Mouse (Mus musculus): ENCODE measurements around the gene Samm50. TPM values are rescaled to one million over a fixed set of nuclear protein-coding genes. Genes with fewer than 3 reads are reported as not detected.

Samm50 gene
- polyA plus RNA-seq, 1 experiment: 120 TPM

GRCm38 (mm10) chr15:84168170-84169161 is 23.6 kb upstream of the Samm50 start:
- TF ChIP-seq EP300 (IDR thresholded peaks at IDR 0.05; ENCODE audit: insufficient read depth, low read depth, low read length) (no peak), POLR2A (IDR thresholded peaks at IDR 0.05; ENCODE audit: insufficient read depth, low read length) (no peak), CTCF (IDR thresholded peaks at IDR 0.05; ENCODE audit: low read depth, low read length) (no peak)
- Histone ChIP-seq H3K4me1 (ENCODE audit: control insufficient read depth, insufficient read depth, low read length) (peaks cover 2% of the 10 kb centered on the region), H3K9me3 (replicated peaks; ENCODE audit: control insufficient read depth, insufficient read depth, low read length, poor library complexity, severe bottlenecking) (no peaks in the 10 kb centered on the region), H3K36me3 (ENCODE audit: control insufficient read depth, insufficient read depth, low read length, poor library complexity, severe bottlenecking) (no peaks in the 10 kb centered on the region), H3K27ac (ENCODE audit: insufficient read depth, low read length) (no peak overlapping the region), H3K27me3 (ENCODE audit: control insufficient read depth, insufficient read depth, low read length, poor library complexity, severe bottlenecking) (no peaks in the 10 kb centered on the region), H3K9ac (ENCODE audit: low read depth, poor library complexity, severe bottlenecking) (peak overlapping the region; percentile 41), H3K4me3 (ENCODE audit: low read depth, low read length) (peak overlapping the region; percentile 70)

- Histone ChIP-seq H3K27me3 (ENCODE audit: control insufficient read depth, insufficient read depth, low read length, poor library complexity, severe bottlenecking) (no peaks in the 10 kb centered on the region), H3K9me3 (replicated peaks; ENCODE audit: control insufficient read depth, insufficient read depth, low read length, poor library complexity, severe bottlenecking) (no peaks in the 10 kb centered on the region), H3K36me3 (ENCODE audit: control insufficient read depth, insufficient read depth, low read length, poor library complexity, severe bottlenecking) (no peaks in the 10 kb centered on the region), H3K4me3 (ENCODE audit: low read depth, low read length) (no peak overlapping the region), H3K9ac (ENCODE audit: low read depth, poor library complexity, severe bottlenecking) (no peak overlapping the region), H3K4me1 (ENCODE audit: control insufficient read depth, insufficient read depth, low read length) (peaks cover 2% of the 10 kb centered on the region), H3K27ac (ENCODE audit: insufficient read depth, low read length) (no peak overlapping the region)
- TF ChIP-seq EP300 (IDR thresholded peaks at IDR 0.05; ENCODE audit: insufficient read depth, low read depth, low read length) (no peak), POLR2A (IDR thresholded peaks at IDR 0.05; ENCODE audit: insufficient read depth, low read length) (no peak), CTCF (IDR thresholded peaks at IDR 0.05; ENCODE audit: low read depth, low read length) (no peak)
These were observed 22.5 kb upstream of the Samm50 start for GRCm38 (mm10) chr15:84169511-84169910.

GRCm38 (mm10) chr15:84171166-84171565 is 20.9 kb upstream of the Samm50 start:
- TF ChIP-seq POLR2A (IDR thresholded peaks at IDR 0.05; ENCODE audit: insufficient read depth, low read length): no peak
- TF ChIP-seq CTCF (IDR thresholded peaks at IDR 0.05; ENCODE audit: low read depth, low read length): no peak
- no peak for TF ChIP-seq EP300 (IDR thresholded peaks at IDR 0.05; ENCODE audit: insufficient read depth, low read depth, low read length)
- peaks cover 2% of the 10 kb centered on the region for H3K4me1 ChIP-seq (ENCODE audit: control insufficient read depth, insufficient read depth, low read length)
- H3K9ac ChIP-seq (ENCODE audit: low read depth, poor library complexity, severe bottlenecking): no peak overlapping the region
- no peak overlapping the region for H3K27ac ChIP-seq (ENCODE audit: insufficient read depth, low read length)
- no peaks in the 10 kb centered on the region for H3K27me3 ChIP-seq (ENCODE audit: control insufficient read depth, insufficient read depth, low read length, poor library complexity, severe bottlenecking)
- no peaks in the 10 kb centered on the region for H3K9me3 ChIP-seq (replicated peaks; ENCODE audit: control insufficient read depth, insufficient read depth, low read length, poor library complexity, severe bottlenecking)
- no peaks in the 10 kb centered on the region for H3K36me3 ChIP-seq (ENCODE audit: control insufficient read depth, insufficient read depth, low read length, poor library complexity, severe bottlenecking)
- H3K4me3 ChIP-seq (ENCODE audit: low read depth, low read length): no peak overlapping the region

- no peaks in the 10 kb centered on the region for H3K27me3 ChIP-seq (ENCODE audit: control insufficient read depth, insufficient read depth, low read length, poor library complexity, severe bottlenecking)
- no peak overlapping the region for H3K4me3 ChIP-seq (ENCODE audit: low read depth, low read length)
- no peak overlapping the region for H3K27ac ChIP-seq (ENCODE audit: insufficient read depth, low read length)
- no peaks in the 10 kb centered on the region for H3K9me3 ChIP-seq (replicated peaks; ENCODE audit: control insufficient read depth, insufficient read depth, low read length, poor library complexity, severe bottlenecking)
- TF ChIP-seq POLR2A (IDR thresholded peaks at IDR 0.05; ENCODE audit: insufficient read depth, low read length): no peak
- TF ChIP-seq EP300 (IDR thresholded peaks at IDR 0.05; ENCODE audit: insufficient read depth, low read depth, low read length): no peak
- no peak overlapping the region for H3K9ac ChIP-seq (ENCODE audit: low read depth, poor library complexity, severe bottlenecking)
- H3K36me3 ChIP-seq (ENCODE audit: control insufficient read depth, insufficient read depth, low read length, poor library complexity, severe bottlenecking): no peaks in the 10 kb centered on the region
- H3K4me1 ChIP-seq (ENCODE audit: control insufficient read depth, insufficient read depth, low read length): no peaks in the 10 kb centered on the region
These were observed 13.3 kb upstream of the Samm50 start for GRCm38 (mm10) chr15:84178733-84179132.

- Histone ChIP-seq H3K36me3 (ENCODE audit: control insufficient read depth, insufficient read depth, low read length, poor library complexity, severe bottlenecking) (no peaks in the 10 kb centered on the region), H3K4me3 (ENCODE audit: low read depth, low read length) (no peak overlapping the region), H3K9ac (ENCODE audit: low read depth, poor library complexity, severe bottlenecking) (no peak overlapping the region), H3K27me3 (ENCODE audit: control insufficient read depth, insufficient read depth, low read length, poor library complexity, severe bottlenecking) (no peaks in the 10 kb centered on the region), H3K9me3 (replicated peaks; ENCODE audit: control insufficient read depth, insufficient read depth, low read length, poor library complexity, severe bottlenecking) (no peaks in the 10 kb centered on the region), H3K27ac (ENCODE audit: insufficient read depth, low read length) (no peak overlapping the region), H3K4me1 (ENCODE audit: control insufficient read depth, insufficient read depth, low read length) (peaks cover 14% of the 10 kb centered on the region)
- TF ChIP-seq POLR2A (IDR thresholded peaks at IDR 0.05; ENCODE audit: insufficient read depth, low read length): no peak
- TF ChIP-seq CTCF (IDR thresholded peaks at IDR 0.05; ENCODE audit: low read depth, low read length): no peak
- TF ChIP-seq EP300 (IDR thresholded peaks at IDR 0.05; ENCODE audit: insufficient read depth, low read depth, low read length): no peak
These were observed 10.0 kb upstream of the Samm50 start for GRCm38 (mm10) chr15:84182000-84182399.

GRCm38 (mm10) chr15:84183967-84184366 is 8.1 kb upstream of the Samm50 start:
- peak overlapping the region; percentile 86 for H3K27ac ChIP-seq (ENCODE audit: insufficient read depth, low read length)
- TF ChIP-seq POLR2A (IDR thresholded peaks at IDR 0.05; ENCODE audit: insufficient read depth, low read length): no peak
- peak; percentile 92 for TF ChIP-seq EP300 (IDR thresholded peaks at IDR 0.05; ENCODE audit: insufficient read depth, low read depth, low read length)
- no peak overlapping the region for H3K4me3 ChIP-seq (ENCODE audit: low read depth, low read length)
- no peaks in the 10 kb centered on the region for H3K9me3 ChIP-seq (replicated peaks; ENCODE audit: control insufficient read depth, insufficient read depth, low read length, poor library complexity, severe bottlenecking)
- H3K4me1 ChIP-seq (ENCODE audit: control insufficient read depth, insufficient read depth, low read length): peaks cover 23% of the 10 kb centered on the region
- no peaks in the 10 kb centered on the region for H3K27me3 ChIP-seq (ENCODE audit: control insufficient read depth, insufficient read depth, low read length, poor library complexity, severe bottlenecking)
- H3K36me3 ChIP-seq (ENCODE audit: control insufficient read depth, insufficient read depth, low read length, poor library complexity, severe bottlenecking): no peaks in the 10 kb centered on the region
- H3K9ac ChIP-seq (ENCODE audit: low read depth, poor library complexity, severe bottlenecking): no peak overlapping the region

Measured in ES-Bruce4 (cell line).